Mouse (Mus musculus): Measurements from ENCODE around the gene Rab1a. TPM values are rescaled to one million over a fixed set of nuclear protein-coding genes. Genes with fewer than 3 reads are reported as not detected.

Gene Rab1a
- polyA plus RNA-seq (2012): 46.9 and 61.5 TPM in 2 replicates

DNA sequence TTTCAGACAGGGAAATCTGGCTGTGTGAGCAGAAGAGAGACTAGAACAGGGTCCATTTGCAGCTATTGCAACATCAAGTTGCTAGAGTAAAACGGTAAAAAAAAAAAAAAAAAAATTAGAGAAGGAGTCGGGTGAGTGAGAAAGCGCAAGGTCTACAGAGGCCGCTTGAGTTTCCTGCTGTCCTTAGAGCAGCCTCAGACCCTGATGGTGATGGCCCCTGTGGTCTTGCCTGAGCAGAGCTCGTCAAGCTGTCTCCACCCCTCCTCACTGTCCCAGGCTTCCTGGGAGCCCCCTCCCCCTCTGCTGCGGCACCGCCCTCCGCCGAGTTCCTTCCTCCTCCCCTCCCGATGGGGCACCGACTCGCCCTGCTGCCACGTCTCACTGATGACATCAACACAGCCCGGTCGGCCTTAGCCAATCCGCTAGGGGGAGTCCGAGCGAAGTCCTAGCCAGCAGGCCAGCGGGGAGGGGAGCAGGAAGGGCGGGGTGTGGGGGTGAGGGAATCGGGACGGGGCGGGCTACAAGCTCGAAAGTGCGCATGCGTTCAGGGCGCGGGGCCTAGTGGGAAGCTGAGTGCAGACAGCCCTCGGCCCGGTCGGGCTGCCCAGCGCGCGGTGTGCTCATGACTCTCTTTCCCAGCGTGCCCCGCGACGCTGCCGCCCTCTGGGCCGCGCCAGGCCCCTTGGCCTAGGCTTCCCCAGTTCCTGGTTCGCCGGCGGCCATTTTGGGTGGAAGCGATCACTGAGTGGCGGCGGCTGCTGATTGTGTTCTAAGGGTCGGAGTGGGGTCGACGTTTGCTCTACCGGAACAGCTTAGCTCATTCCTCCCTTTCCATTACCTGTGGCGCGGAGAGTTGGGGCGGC lies at the start of gene Rab1a:
Gene Rab1a (plus strand): TSS at position 720 of the 863 bp plus-strand sequence.
- TF ChIP-seq GATA1 (IDR thresholded peaks at IDR 0.05; ENCODE audit: low read length): no peak

- TF ChIP-seq GATA1 (IDR thresholded peaks at IDR 0.05; ENCODE audit: low read length): no peak
Observed at GRCm38 (mm10) chr11:20152107-20152901, 48.9 kb upstream of the Rab1a start.

- no peak for TF ChIP-seq GATA1 (IDR thresholded peaks at IDR 0.05; ENCODE audit: low read length)
Observed at GRCm38 (mm10) chr11:20158879-20159278, 42.4 kb upstream of the Rab1a start.

DNA sequence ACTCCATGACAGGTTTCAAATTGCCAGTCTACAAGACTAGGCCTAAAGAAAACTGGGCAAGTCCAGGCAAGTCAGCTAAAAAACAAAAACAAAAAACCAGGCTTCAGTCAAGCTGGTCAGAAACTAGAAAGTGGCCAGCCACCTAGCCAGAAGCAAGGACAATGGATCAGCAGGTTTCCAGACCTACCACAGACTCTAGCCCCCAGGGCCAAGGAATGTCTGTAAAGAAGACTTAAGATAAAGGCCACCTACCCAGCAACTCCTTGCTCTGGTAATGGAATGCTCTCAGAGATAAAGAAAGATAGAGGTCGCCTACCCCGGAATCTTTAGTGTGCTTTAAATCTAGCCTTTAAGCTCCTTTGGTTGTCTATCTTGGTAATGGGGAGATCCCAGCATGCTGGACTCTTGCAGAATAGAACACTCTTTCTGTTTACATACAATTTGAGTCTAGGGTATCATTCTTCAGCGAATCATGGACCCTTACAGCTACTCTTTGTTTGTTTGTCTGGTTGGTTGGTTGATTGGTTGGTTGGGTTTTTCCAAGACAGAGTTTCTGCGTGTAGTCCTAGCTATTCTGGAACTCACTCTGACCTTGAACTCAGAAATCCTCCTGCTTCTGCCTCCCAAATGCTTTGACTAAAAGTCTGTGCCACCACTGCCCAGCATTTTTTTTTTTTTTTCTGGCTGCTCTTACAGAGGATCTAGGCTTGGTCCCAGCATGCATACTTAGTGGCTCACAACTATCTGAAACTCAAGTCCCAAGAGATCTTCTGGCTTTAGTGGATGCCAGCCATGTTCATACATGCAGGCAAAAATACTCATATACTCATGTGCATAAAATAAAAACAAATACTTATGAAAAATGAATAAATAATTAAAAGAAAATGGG lies 36.0 kb upstream of the Rab1a start:
- no peak for TF ChIP-seq GATA1 (IDR thresholded peaks at IDR 0.05; ENCODE audit: low read length)

- no peak for TF ChIP-seq GATA1 (IDR thresholded peaks at IDR 0.05; ENCODE audit: low read length)
Observed at GRCm38 (mm10) chr11:20165991-20166390, 35.2 kb upstream of the Rab1a start.

GRCm38 (mm10) chr11:20168972-20169371 lies 32.3 kb upstream of the Rab1a start:
- no peak for TF ChIP-seq GATA1 (IDR thresholded peaks at IDR 0.05; ENCODE audit: low read length)

DNA sequence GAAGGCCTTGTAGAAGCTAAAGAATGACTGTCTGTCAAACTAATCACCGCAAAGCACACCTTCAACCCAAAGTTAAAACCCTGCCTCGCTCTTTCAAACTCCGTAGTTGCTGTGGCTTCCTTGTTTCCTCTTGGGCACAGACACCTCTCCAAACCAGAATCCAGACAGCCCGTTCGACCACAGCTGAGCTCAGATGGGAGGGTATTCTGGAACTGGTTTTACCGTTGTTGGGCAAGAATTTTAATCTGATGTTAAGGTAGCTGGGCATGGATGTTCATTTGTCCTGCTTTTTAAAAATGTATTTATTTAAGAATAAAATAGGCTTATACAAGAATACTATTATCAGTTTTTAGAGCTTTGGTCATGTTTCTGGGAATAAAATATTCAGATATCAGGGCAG lies 14.0 kb upstream of the Rab1a start:
- no peak for TF ChIP-seq GATA1 (IDR thresholded peaks at IDR 0.05; ENCODE audit: low read length)

DNA sequence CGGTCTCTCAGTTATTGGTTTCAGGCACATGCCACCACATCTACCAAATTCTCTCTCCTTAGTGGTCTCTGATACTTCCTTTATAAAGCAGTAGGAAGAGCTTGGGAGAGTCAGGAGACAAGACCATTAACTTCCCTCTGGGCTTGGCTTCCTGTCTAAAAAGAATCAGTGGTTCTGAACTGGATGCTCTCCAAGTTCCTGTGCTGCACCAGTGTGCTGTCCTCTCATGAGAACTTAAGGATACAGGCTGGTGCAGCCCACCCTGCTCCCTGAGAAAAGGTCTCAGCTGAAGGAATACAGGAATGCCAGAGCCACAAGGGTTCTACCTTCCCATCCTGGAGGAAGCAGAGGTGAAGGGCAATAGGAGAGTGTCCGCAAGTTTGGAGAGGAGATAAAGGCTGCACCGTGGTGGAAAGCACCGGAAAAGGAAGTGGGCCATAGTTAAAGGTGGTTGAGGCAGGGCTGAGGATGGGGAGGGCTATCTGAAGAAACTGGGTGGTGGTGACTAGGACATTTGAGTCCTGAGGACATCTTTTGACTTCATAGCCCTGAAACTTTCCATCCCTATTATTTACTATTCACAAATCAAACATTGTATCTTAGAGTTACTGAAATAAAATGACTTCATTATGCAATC lies 8.0 kb upstream of the Rab1a start:
- TF ChIP-seq GATA1 (IDR thresholded peaks at IDR 0.05; ENCODE audit: low read length): no peak

- no peak for TF ChIP-seq GATA1 (IDR thresholded peaks at IDR 0.05; ENCODE audit: low read length)
Observed at GRCm38 (mm10) chr11:20201661-20202101, 449 bp downstream of the Rab1a start.

GRCm38 (mm10) chr11:20202299-20203011 lies 1.2 kb downstream of the Rab1a start:
- no peak for TF ChIP-seq GATA1 (IDR thresholded peaks at IDR 0.05; ENCODE audit: low read length)

DNA sequence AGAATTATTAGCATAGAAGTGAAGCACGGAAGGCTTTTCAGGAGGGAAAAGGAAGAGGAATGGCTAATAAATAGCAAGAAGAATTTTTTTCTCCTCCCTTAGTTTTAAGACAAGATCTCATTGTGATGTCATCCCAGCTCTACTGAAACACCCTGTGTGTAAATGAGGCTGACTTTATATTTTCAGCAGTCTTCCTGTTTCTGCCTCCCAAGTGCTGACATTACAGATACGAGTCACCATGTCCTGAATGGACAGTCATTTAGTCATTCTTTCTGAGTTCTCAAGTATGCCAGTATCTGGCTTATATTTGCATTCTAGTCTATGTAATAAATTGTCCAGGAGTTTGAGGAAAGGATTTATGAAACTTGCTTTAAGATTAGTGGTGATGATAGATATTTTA lies 3.1 kb downstream of the Rab1a start:
- TF ChIP-seq GATA1 (IDR thresholded peaks at IDR 0.05; ENCODE audit: low read length): no peak

DNA sequence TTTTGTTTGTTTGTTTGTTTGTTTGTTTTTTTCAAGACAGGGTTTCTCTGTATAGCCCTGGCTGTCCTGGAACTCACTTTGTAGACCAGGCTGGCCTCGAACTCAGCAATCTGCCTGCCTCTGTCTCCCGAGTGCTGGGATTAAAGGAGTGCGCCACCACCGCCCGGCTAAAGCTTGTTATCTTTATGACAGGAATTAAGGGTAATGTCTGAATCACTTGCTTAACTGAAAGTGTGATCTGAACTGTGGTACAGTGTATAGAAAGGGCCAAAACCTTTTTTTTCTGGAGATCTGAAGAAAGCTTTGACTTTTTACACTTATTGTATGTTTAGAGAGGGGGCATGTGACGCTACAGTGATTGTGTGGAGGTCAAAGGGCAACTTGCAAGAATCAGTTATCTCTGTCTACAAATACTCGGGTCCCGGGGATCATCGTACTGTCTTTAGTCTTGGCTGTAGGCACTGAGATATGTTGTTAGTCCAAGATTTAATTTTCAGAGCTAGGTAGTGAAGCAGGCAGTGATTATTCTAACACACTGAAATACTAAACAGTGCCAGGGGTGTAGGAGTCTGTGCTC lies 3.7 kb downstream of the Rab1a start:
- no peak for TF ChIP-seq GATA1 (IDR thresholded peaks at IDR 0.05; ENCODE audit: low read length)

DNA sequence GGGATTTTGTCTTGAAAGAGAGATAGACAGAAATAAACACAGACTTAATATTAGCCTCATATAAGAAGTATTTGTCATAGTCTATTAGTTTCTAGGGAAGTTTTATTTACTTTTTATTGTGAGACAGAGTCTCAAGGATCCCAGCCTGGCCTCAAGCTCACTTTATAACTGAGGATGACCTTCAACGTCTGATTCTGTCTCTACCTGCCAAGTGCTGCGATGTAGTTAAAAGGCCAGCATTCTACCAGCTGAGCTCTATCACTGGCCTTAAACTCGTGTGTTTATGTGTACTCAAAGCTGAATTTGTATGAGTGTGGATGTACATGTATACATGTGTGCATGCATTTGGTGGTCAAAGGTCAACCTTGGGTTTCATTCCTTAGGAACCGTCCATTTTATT lies 4.3 kb downstream of the Rab1a start:
- TF ChIP-seq GATA1 (IDR thresholded peaks at IDR 0.05; ENCODE audit: low read length): no peak

GRCm38 (mm10) chr11:20206626-20207223 lies 5.5 kb downstream of the Rab1a start:
- no peak for TF ChIP-seq GATA1 (IDR thresholded peaks at IDR 0.05; ENCODE audit: low read length)

All from G1E-ER4 (cell line).